Comparison of ENCODE assay signal across 8 mouse cellular contexts in the genomic region with DNA sequence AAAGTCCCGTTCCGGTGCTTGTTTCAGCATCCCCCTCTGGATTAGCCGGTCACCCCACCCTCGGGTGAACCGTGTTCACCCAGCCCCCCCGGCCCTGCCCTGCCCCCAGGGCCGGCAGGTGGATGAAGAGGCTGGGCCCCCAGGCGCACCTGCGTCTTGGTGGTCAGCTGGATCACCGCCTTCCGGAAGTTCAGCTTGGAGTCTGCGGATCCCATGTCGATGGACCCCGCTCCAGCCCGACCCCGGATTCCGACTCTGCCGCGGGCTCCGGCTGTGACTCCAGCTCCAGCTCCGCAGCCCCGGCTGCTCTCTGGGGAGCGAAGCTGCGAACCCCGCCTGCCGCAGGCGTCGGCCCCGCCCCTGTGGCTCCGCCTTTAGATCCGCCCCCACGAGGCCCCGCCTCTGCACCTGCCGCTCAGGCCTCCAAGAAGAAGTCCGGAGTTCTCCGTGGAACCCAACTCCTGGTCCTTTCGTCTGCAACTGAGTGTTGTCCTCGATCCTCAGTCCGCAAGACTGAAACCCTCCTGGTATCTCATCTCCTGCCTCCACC. TPM values are rescaled to one million over a fixed set of nuclear protein-coding genes. Genes with fewer than 3 reads are reported as not detected.
DNase-seq lines count a peak whose midpoint lies in the region; ATAC-seq and TF ChIP-seq lines count a peak whose summit lies in the region.

Hid1 (minus strand) TSS at position 362 of the 550 bp plus-strand sequence.

- peak within 1 kb of the TSS; percentile 95 for H3K4me2 ChIP-seq in heart, embryonic 13.5 days
- peak within 1 kb of the TSS; percentile 88 for H3K4me2 ChIP-seq in kidney, postnatal 0 days (ENCODE audit: low read length)
- H3K4me2 ChIP-seq in liver, embryonic 11.5 days, result peak within 1 kb of the TSS; percentile 89
- H3K4me2 ChIP-seq in stomach, embryonic 15.5 days, result peak within 1 kb of the TSS; percentile 73

- peak; percentile 82 for TF ChIP-seq POLR2A in brain, embryonic 14.5 days (IDR thresholded peaks at IDR 0.05; ENCODE audit: borderline replicate concordance, extremely low read depth, insufficient read depth, insufficient read length, poor library complexity, severe bottlenecking)

- peak; percentile 88 for ATAC-seq in CD4-positive, CD25-positive, alpha-beta regulatory T cell, adult 4 months
- peak; percentile 81 for ATAC-seq in erythroblast, adult 5-6 weeks (replicated peaks; ENCODE audit: low FRiP score, poor library complexity, severe bottlenecking)
- peak; percentile 64 for ATAC-seq in heart, embryonic 13.5 days (ENCODE audit: extremely low read depth, insufficient number of reproducible peaks, low FRiP score, low TSS enrichment)
- peak; percentile 49 for ATAC-seq in kidney, postnatal 0 days (replicated peaks; ENCODE audit: low FRiP score, low read depth)
- peak; percentile 62; the same call in 1 of the 2 replicates for ATAC-seq in liver, embryonic 11.5 days (replicated peaks; ENCODE audit: low FRiP score)
- ATAC-seq in stomach, embryonic 15.5 days (ENCODE audit: insufficient read depth, low FRiP score, low read depth), result peak; percentile 79

- 0 out of 2 replicates have a peak within 1 kb of the TSS, but pooled peaks have one; percentile 28 for H3K27ac ChIP-seq in heart, embryonic 13.5 days (replicated peaks)
- H3K27ac ChIP-seq in kidney, postnatal 0 days, result no peak within 1 kb of the TSS
- H3K27ac ChIP-seq in liver, embryonic 11.5 days (ENCODE audit: low read depth, low read length), result no peak within 1 kb of the TSS
- peak within 1 kb of the TSS; percentile 52 for H3K27ac ChIP-seq in stomach, embryonic 15.5 days

- peaks cover 25% of the 10 kb centered on the region for H3K4me1 ChIP-seq in heart, embryonic 13.5 days
- H3K4me1 ChIP-seq in kidney, postnatal 0 days (replicated peaks; ENCODE audit: insufficient read depth, low read length), result peaks cover 6% of the 10 kb centered on the region
- H3K4me1 ChIP-seq in liver, embryonic 11.5 days (replicated peaks; ENCODE audit: control insufficient read depth, insufficient read depth, low read length), result peaks cover 10% of the 10 kb centered on the region; the same call in 1 of the 2 replicates
- peaks cover 15% of the 10 kb centered on the region for H3K4me1 ChIP-seq in stomach, embryonic 15.5 days

- peak; percentile 93 for DNase-seq in brain, embryonic 14.5 days (ENCODE audit: low read depth)
- DNase-seq in kidney, postnatal 0 days (ENCODE audit: low spot score), result peak; percentile 61
- peak; percentile 68 for DNase-seq in liver, embryonic 11.5 days (ENCODE audit: low spot score)
- peak; percentile 89 for DNase-seq in naive thymus-derived CD4-positive, alpha-beta T cell, adult 2 months (ENCODE audit: low read depth)

- under 1% methylated on average over 39 of the region's 39 CpGs for WGBS in heart, embryonic 13.5 days
- WGBS in kidney, postnatal 0 days, result under 1% methylated on average over 35 of the region's 39 CpGs
- 2% methylated on average over 38 of the region's 39 CpGs for WGBS in liver, embryonic 11.5 days
- WGBS in stomach, embryonic 15.5 days, result under 1% methylated on average over 30 of the region's 39 CpGs

- no peaks in the 10 kb centered on the region for H3K36me3 ChIP-seq in heart, embryonic 13.5 days
- no peaks in the 10 kb centered on the region for H3K36me3 ChIP-seq in kidney, postnatal 0 days (ENCODE audit: insufficient read depth, low read length)
- H3K36me3 ChIP-seq in liver, embryonic 11.5 days (ENCODE audit: control insufficient read depth, insufficient read depth, low read length), result no peaks in the 10 kb centered on the region
- no peaks in the 10 kb centered on the region for H3K36me3 ChIP-seq in stomach, embryonic 15.5 days

- no peak for TF ChIP-seq CTCF in brain, embryonic 14.5 days (IDR thresholded peaks at IDR 0.05; ENCODE audit: borderline replicate concordance, extremely low read depth, insufficient read depth, insufficient read length)
- no peak for TF ChIP-seq CTCF in kidney, postnatal 0 days (IDR thresholded peaks at IDR 0.05; ENCODE audit: low read depth)

- no peaks in the 10 kb centered on the region for H3K9me3 ChIP-seq in heart, embryonic 13.5 days
- no peaks in the 10 kb centered on the region for H3K9me3 ChIP-seq in kidney, postnatal 0 days (replicated peaks; ENCODE audit: low read length)
- no peaks in the 10 kb centered on the region for H3K9me3 ChIP-seq in liver, embryonic 11.5 days (ENCODE audit: control insufficient read depth, low read length)
- no peaks in the 10 kb centered on the region for H3K9me3 ChIP-seq in stomach, embryonic 15.5 days

- H3K4me3 ChIP-seq in heart, embryonic 13.5 days, result peak within 1 kb of the TSS; percentile 63
- peak within 1 kb of the TSS; percentile 45 for H3K4me3 ChIP-seq in kidney, postnatal 0 days (replicated peaks; ENCODE audit: low read depth, low read length)
- H3K4me3 ChIP-seq in liver, embryonic 11.5 days (ENCODE audit: low read depth, low read length), result peak within 1 kb of the TSS; percentile 49
- H3K4me3 ChIP-seq in stomach, embryonic 15.5 days (replicated peaks), result peak within 1 kb of the TSS; percentile 53

- H3K27me3 ChIP-seq in heart, embryonic 13.5 days (replicated peaks), result peaks cover 86% of the 10 kb centered on the region
- H3K27me3 ChIP-seq in kidney, postnatal 0 days (ENCODE audit: insufficient read depth, low read length), result peaks cover 5% of the 10 kb centered on the region; the same call in 1 of the 2 replicates
- H3K27me3 ChIP-seq in liver, embryonic 11.5 days (replicated peaks; ENCODE audit: control insufficient read depth, insufficient read depth, low read length), result peaks cover 42% of the 10 kb centered on the region
- H3K27me3 ChIP-seq in stomach, embryonic 15.5 days (replicated peaks), result peaks cover 10% of the 10 kb centered on the region

- peak within 1 kb of the TSS; percentile 83 for H3K9ac ChIP-seq in heart, embryonic 13.5 days
- peak within 1 kb of the TSS; percentile 50 for H3K9ac ChIP-seq in kidney, postnatal 0 days (ENCODE audit: low read depth, low read length)
- peak within 1 kb of the TSS; percentile 16; the same call in 1 of the 2 replicates for H3K9ac ChIP-seq in liver, embryonic 11.5 days (ENCODE audit: low read depth, low read length)
- H3K9ac ChIP-seq in stomach, embryonic 15.5 days, result peak within 1 kb of the TSS; percentile 49; the same call in 1 of the 2 replicates

RNA-seq across cellular contexts. Expression of gene Hid1, which starts in this region (rescaled TPM):
- polyA plus RNA-seq in CD4-positive, CD25-positive, alpha-beta regulatory T cell, adult 4 months (2017; shearing (Covaris generic)), result 1 to 10 TPM; 2.4 to 3.9 TPM
- 61.7 and 64.8 TPM in 2 replicates for polyA plus RNA-seq in brain, embryonic 14.5 days (2012; rRNA removed)
- 1.2 and 5.2 TPM in 2 replicates for total RNA-seq in erythroblast, adult 5-6 weeks (2015; ENCODE audit: low replicate concordance)
- total RNA-seq in erythroblast, adult 5-6 weeks (2017; ENCODE audit: low replicate concordance), result 0.26 TPM in 1 of 2 replicates, not detected in the other
- 6.8 and 7.0 TPM in 2 replicates for polyA plus RNA-seq in heart, embryonic 13.5 days (2015; fragmentation: Nextera tagmentation; extraction: Ambion mirVana)
- 4.5 and 5.4 TPM in 2 replicates for polyA plus RNA-seq in kidney, postnatal 0 days (2015; fragmentation: Nextera tagmentation; extraction: Ambion mirVana)
- polyA plus RNA-seq in liver, embryonic 11.5 days (2014; fragmentation: Nextera tagmentation; extraction: Ambion mirVana), result 2.2 and 3.4 TPM in 2 replicates
- 32.9 and 41.0 TPM in 2 replicates for polyA plus RNA-seq in stomach, embryonic 15.5 days (2015; fragmentation: Nextera tagmentation; extraction: Ambion mirVana)

Comparison
In these comparisons a context has a peak if more than half of its experiments do, and no peak if none do; other contexts are left out.
1. H3K27ac ChIP-seq: peak in heart, embryonic 13.5 days (single experiment) and stomach, embryonic 15.5 days (single experiment); none in kidney, postnatal 0 days (single experiment) and liver, embryonic 11.5 days (single experiment).
2. H3K9ac ChIP-seq: peak in every context shown above with its lines; median percentile 83 in heart, embryonic 13.5 days; 50 in kidney, postnatal 0 days; 49 in stomach, embryonic 15.5 days; 16 in liver, embryonic 11.5 days.
3. Peak in every context shown above with its lines, with median percentiles within 50 percentile points of each other: ATAC-seq, DNase-seq, H3K4me2 ChIP-seq and H3K4me3 ChIP-seq.